Mouse (Mus musculus): ENCODE results near the gene Mgat4a.

Gene Mgat4a

DNA sequence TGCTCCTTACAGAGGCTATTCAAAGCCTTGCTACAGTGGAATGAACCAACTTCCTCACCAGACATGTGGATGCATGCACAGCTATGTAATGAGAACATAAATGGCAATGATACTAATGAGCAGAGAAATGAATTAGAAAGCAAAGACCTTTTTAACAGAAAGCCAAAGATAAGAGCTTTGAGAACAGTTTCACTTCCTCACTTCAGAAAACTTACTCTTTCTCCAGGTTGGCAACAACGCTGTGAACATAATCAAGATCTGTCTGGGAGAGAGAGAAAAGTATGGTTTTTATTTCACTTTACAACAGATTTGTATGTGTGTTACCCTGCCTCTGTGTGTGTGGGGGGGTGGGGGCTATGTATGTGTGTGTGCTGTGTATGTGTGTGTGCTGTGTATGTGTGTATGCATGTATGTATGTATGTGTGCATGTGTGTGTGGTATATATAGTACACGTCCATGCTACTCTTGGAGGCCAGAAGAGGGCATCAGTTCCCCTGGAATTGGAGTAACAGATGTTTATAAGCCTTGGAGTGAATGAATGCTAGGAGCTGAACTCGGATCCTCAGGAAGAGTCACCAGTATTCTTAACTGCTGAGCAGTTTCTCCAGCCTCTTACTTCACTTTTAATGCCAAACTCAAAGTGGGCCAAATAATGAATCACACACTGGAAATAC lies 74.4 kb downstream of the Mgat4a start:
- DNase-seq (ENCODE audit: low read depth, low spot score) = no peak

DNA sequence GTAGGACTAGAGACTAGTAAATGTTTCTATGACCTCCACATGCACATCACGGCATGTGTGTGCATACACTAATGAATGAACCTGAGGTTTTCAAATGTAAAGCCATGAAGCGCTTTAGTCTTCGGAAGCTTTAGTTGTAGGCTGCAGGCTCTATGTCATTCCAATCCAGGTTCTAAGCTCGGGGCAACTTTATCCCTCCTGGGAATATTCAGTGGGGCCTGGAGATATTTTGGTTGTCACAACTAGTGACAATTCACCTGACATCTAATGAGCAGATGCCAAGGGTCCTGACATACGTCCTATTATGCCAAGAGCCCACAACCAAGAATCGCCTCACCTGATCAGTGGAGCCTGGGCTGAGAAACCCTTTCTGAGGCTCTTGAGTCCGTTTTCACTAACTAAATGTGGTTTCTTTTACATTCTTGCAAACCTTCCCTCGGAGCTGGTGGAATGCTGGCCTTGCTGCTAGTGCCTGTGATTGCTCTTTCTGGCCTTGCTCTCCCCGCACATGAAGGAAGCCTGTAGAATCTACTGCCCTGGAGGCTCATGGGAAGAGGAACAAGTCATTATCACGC lies 75.9 kb downstream of the Mgat4a start:
- no peak for DNase-seq (ENCODE audit: low read depth, low spot score)

DNA sequence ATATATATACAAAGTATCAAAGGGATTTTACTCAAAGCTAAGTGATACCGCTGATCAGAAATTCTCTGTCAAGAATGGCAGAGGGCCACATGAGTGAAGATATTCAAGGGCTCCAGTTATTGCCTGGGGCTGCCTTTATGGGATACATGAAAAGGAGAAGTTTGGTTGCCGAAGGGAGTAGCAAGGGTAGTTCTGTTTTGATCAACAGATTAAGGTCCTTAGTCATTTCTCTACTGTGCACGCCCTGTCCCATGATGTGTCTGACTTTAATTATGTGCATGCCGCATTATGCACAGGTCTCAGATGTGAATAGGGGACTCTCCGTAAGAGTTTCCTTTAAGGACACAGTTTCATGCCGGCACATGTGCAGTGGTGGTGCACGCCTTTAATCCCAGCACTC lies 83.3 kb downstream of the Mgat4a start:
- DNase-seq (ENCODE audit: low read depth, low spot score) = no peak

DNA sequence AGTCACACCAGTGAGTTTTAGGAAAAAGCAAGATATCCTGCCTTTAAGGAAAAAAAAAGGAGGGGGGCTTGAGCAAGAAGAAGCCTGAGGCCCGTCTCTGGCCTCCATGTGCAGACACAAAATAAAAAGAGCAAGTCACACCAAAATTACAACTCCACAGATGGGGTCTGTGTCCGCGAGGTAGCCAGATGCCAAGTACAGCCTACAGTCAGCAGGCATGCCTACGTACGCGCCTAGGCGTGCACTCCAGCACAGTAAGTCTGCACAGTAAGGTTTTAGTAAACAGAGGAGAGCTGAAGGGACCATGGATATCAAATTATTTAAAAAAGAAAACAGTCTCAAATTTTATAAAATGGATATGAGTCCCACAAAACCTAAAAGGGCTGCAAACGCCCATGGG lies 89.5 kb downstream of the Mgat4a start:
- DNase-seq (ENCODE audit: low read depth, low spot score) = no peak

DNA sequence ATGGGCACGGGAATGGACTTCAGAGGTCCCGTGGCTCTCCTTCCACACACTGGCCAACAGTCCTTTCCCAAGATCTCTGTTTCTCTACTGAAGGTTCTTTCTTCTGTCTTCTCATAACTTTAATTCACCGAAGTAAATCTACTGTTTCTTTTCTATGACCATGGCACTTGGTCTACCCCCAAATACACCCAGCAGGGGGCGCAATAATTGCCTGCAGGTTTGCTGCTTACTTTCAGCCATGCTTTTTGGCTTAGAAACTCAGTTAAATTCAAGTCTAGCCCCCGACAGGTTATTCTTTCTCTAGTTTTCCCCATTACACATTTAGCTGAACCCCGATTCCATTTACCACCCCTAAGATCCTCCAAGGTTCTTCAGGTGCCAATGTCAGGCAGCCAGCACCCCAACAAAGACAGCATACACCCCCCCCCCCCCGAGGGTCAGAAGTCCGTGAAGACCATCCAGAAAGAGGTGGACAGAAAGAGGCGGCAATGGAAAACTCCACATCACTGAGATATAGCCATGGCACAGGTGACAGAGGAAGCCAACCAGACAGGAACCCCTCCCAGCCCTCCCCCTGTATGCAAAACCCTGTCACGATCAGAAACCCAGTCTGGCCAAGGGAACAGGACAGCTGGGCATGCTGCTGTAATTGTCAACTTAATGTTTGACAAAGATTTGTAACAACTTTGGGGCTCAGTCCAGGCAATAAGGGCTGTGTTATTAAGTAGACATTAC lies 92.3 kb downstream of the Mgat4a start:
- DNase-seq (ENCODE audit: low read depth, low spot score) = no peak

DNA sequence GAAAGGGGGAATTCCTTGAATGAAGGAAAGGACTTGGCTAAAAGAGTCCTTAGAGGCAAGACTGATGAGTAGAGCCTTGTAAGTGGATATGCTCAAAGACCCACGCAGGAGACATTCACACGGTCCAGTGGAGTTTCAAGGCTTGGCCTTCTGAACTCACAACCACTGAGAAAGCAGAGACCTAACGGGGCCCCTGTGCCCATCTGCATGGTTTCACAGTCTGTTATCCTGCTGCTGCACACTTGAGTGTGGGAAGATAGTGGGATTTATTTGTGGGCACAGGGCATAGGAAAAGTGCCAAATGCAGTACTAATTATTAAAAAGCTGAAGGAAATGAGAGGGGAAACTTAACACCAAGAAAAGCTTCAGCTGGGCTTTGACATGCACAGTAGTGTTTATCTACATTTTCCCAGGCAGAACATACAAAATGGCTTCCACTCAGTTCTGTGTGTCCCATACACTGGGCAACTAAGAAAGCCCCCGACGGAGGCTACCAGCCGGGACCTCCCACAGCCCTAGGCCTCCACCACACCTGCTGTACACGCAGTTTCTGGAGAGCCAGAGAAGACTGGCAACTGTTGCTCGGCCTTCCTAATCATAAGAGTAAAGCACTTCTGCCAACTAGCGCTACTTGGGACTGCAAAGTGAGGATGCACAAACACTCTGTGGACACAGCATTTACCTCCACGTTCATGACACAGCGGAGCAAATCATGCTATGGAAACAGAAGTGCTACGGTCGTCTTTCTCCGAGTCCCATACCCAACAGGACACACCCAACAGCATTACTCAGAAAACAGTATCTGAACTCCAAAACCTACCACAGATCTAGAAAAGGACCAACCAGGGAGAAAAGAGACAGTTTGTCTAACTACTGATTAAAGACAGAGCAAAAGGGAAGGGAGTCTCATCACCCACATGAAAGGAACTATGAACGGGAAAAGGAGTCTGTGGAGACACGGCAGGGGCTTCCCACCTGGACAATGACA lies 97.7 kb downstream of the Mgat4a start:
- DNase-seq (ENCODE audit: low read depth, low spot score) = no peak

DNA sequence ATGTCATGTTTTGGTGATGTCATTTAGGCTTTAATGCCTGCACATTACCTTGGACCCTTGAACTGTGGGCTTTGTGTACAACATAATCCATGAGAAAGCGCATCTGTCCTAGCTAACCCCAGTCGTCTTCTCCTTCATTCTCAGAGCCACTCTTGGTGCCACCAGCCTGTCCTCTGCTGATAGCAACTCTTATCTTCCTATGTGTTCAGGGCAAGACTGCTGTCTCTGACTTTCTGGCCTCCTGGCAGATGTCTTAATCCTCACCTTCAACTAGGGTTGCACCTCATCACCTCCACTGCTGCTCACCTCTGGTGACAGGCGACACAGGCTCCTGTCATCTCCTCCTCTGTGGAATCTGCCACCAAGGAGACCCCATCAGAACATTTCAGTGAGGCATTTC lies 104.4 kb downstream of the Mgat4a start:
- no peak for DNase-seq (ENCODE audit: low read depth, low spot score)

DNA sequence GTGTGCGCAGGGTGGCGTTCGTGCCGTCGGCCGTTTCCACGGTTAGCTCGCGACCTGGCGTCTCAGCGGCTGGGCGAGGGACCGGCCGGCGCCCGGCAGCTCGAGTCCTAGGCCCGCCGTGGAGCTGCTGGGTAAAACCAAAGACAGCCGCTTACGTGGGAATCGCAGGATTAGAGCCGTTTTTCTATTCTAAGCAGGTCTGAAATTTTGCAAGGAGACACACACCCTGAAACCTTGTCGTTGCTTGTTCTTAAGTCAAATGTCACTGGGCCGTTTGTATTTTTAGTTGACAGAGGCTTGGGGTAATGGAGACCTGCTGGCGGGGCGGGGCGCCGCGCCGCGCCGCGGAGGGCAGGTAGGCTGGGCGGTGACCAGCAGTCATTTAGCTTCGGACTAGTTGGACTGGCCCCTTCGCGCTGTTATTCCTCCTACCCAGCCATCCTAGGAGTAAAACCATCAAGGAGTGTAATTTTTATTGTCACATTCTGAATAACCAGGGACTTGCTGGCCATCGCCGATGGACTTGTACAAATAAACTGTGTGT lies 110.4 kb downstream of the Mgat4a start:
- no peak for DNase-seq (ENCODE audit: low read depth, low spot score)

DNA sequence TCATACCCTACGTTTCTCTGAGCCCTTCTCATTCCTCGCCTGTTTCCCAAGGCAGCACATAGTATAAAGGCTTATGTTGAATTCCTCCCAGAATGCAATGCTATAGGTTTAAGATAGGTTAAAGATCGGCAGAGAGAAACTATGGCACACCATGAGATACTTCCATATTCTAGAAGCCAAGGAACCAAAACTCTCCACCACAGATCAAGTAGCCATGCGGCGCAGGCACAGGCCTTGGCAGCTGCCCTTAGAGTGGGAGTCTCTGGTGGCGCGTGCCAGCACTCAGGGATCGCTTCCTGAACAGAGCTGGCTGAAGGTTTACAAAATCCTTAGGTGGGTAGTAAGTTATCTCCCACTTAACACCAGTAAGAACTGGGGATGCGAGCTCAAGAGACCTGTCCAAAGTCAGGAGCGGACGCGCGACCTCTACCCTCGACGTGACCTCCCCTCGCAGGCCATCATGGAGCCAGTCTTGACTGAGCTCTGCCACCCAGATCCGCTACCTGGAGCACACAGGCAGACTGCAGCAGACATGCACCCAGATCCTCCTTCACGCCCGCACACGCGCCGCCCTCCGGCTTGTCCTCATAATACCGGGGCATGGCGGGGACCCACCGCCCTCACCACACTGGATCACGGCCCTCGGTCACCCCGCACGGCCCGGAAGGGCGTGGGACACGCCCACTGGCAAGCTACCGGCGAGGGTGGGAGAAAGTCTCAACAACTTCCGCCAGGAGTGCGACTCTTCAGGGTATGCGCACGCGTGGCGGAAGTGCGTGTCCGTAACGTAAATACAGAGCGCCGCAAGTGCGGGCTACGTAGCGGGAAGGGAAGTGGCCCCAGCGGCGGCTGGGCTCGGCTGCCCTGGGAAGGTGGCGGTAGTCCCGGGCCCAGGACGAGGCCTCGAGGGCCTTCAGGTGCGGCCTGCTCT lies 111.2 kb downstream of the Mgat4a start, which contains the start of the genes Coa5 and Unc50:
Gene Coa5, minus strand, starts transcription at position 738 of the 931 bp plus-strand sequence.
Gene Unc50, plus strand, starts transcription at position 774 of the 931 bp plus-strand sequence.
- peak; percentile 83 for DNase-seq (ENCODE audit: low read depth, low spot score)

DNA sequence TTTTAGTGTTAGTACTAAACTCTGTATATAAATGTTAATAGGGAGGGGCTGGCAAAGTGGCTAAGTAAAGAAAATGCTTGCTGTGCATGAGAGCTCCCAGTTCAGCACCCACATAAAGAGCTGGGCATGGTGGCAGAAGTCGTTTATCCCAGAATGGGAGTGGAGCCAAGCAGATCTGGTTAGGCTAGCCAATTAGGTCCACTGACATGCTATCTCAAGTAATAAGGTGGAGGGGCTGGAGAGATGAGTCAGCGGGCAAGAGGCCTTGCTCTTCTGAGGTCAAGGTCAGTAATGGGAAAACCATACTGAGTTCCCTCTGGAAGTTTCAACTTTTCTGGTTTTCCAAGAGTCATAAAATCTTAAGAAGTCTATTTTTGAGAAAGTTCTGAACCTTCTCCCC lies 111.9 kb downstream of the Mgat4a start:
- no peak for DNase-seq (ENCODE audit: low read depth, low spot score)

DNA sequence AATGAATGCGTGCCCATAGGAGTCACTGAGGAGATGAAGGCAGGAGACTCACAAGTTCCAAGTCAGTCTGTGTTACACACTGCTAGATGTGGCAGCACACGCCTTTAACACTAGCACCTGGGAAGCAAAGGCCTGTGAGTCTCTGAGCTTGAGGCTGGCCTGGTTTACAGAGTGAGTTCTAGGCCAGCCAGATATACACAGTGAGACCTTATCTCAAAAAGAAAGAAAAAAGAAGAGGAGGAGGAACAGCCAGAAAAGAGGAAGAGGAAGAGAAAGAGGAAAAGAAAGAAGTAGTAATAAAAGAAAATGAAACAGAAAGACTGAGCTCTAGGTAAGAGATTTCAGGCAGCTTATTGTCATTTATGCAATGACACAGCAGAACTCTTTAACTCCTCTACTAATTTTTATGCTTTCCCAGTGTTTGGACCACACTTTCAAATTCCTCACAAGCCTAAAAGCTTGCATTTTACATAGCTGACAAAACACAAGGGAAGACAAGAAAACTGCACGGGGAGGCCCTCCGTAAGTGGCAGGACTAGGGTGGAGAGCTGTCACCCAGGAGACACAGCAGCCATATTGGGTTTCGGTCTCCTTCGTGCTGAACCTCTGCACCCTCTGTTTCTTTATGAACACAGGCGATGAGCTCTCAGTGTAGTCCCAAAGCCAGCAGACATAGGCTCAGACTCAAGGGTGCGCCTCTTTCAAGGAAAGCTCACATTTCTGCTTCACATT lies 113.5 kb downstream of the Mgat4a start:
- DNase-seq (ENCODE audit: low read depth, low spot score) = no peak

DNA sequence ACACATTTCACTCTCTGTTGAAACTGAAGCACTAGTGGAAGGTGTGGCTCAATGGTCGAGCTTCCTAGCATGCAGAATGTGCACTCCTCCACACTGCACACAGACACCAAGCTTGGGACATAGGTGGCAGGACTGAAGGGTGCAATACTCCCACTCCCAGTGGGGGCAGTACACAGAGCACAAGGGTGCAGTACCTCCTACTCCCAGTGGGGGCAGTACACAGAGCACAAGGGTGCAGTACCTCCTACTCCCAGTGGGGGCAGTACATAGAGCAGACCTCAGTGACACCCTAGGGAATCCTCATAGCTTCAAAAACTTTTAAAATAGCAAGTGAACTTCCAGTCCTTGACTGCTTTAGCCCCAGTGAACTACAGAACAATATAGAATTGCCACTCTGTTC lies 121.4 kb downstream of the Mgat4a start:
- DNase-seq (ENCODE audit: low read depth, low spot score) = peak; percentile 47

DNA sequence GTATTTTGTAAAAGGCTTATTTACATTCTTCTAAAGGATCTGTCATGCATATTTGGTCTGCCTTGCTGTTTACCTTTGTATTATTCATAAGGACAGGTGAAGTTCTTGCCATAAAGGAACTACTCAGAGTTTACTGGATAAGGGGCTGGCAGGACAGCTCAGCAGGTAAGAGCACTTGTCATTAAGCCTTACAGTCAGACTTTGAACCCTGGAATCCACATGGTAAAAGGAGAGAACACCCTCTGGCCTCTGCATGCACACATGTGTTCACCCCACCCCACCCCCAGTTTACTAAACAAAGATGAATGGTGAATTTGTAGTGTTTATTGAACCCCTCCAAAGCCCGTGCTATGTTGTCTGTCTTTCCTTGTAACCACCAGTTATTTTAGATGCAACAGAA lies 125.4 kb downstream of the Mgat4a start:
- no peak for DNase-seq (ENCODE audit: low read depth, low spot score)

DNA sequence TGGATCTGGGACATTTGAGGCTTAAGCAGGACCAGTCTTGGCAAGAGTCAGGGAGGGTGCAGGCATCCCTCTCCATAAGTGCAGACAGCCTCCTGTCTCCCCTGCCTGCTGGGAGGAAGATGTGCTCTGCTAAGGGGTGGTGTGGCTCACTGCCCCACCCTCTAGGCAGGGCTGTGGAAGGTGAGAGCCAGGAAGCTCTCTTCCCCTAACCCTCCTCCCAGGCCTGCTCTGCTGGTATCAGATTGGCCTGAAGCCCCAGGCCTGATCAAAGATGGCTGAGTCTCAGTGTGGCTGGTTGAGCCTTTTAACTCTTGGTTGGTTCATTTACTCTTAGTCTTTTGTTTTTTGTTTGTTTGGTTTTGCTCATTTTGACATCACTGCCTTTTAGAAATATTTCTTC lies 131.2 kb downstream of the Mgat4a start:
- peak; percentile 11 for DNase-seq (ENCODE audit: low read depth, low spot score)

DNA sequence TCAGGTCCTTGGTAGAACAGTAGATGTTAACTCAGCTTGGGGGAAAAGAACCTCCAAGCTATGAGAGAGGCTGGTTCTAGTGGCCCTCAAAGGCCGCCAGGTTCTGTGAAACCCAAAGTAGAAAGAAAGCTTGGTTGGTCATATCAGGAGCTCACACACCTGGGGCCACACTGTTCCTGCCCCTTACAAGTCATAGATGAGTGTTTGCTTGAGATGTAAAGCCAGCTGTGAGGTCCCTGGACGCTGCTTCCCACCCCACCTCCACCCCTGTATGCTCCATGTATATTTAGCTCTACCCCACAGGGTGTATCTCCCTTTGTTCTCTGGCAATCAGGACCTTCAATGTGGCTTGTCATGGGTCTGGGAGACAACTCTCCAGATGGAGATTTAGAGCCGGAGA lies 132.1 kb downstream of the Mgat4a start:
- no peak for DNase-seq (ENCODE audit: low read depth, low spot score)

DNA sequence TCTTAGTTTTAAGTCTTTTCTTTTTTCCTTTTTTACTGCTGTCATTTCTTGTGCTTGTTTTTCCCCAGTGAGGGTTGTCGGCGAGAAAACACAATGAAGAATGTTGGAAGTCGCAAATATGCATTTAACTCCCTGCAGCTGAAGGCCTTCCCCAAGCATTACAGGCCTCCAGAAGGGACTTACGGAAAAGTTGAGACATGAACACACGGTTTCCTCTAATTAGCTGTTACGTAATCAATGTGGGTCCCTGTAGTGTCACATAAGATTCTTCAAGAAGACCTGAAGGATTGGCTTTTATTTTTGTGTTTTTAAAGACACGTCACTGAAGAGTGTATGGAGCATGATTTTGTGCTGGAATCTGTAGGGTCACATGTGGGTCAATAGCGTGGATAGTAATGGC lies 132.8 kb downstream of the Mgat4a start:
- no peak for DNase-seq (ENCODE audit: low read depth, low spot score)

DNA sequence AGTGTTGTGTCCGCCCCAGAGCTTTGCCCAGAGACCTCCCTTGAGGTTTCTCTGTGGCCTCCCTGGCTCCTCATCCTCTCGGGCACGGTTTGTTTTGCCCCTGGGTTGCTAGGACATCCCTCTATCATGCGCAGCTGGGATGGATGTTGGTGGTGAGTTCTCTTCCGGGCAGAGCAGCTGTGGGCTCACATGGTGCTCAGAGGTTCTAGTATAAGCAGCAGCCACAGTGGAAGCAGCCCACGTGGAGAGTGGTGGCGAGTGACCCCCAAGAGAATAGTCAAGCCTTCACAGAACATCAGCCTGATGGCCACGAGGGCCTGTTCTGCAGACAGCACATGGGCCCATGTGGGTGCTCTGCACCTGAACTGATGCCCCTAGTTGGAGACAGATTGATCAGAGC lies 133.6 kb downstream of the Mgat4a start:
- no peak for DNase-seq (ENCODE audit: low read depth, low spot score)

DNA sequence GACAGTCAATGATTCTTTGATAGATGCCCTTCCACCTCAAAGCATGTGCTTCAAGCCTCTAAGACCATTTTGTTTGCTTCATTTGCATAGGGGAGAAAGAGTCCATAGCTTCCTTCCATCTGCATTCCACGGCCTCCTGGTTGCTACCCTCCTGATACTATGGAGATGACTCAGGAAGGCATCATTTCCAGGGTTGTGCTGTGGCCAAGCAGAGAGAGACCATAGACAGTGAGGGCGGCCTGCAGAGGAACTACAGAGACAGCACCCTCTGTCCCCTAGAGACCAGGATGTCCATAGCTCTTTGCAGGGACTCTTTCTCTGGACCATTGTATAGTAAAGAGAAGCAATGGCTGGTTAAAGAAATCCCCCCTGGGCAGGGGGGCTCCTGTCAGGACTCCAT lies 135.7 kb downstream of the Mgat4a start:
- no peak for DNase-seq (ENCODE audit: low read depth, low spot score)

DNA sequence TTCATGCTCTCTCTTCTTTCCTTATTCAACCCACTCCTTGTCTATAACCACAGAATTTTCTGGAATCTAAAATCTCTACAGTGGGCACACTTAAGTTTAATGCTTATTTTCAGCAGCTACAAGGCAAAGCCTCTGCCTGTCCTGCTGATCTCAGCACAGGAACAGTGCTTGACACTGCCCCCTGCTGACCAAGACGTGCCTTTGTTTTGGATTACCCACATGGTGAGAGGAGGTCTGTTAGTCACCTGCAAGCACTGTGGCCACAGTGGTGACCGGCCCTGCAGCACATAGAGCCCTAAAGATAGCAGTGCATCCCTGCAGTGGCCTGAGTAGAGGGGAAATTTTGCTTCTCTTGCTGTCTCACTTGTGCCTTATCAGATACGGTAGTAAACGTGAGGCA lies 139.1 kb downstream of the Mgat4a start:
- peak; percentile 55 for DNase-seq (ENCODE audit: low read depth, low spot score)

DNA sequence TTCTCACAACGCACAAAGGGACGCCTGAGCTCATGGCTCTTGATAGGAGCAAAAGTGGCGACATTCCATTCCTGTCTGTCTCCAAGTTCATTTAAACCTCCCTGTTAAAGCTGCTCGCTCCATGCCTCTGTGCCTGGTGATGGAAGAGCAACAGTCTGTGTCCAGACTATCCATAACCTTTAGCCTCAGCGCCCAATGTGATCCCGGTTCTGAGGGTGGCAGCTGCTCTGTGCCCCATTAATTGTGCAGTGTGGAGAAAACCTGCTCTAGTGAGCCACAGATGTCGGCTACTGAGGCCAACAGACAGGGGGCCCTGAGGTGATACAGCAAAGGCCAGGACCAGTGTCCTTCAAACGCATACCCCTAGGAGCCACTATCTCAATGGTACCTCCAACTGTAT lies 141.1 kb downstream of the Mgat4a start:
- DNase-seq (ENCODE audit: low read depth, low spot score) = no peak
